Mouse (Mus musculus) limb, embryonic 10.5 days (tissue): Measurements from ENCODE around the gene Ppil1. TPM values are rescaled to one million over a fixed set of nuclear protein-coding genes. Genes with fewer than 3 reads are reported as not detected.
A peak's percentile ranks its signal among the peaks of the same experiment; 100 is the strongest.

Experiments
- DNase-seq: peaks from one replicate; pipeline ENCODE4 v3.0.0-alpha.2; 2017; ENCODE audit warnings: low spot score
- H3K27ac ChIP-seq: fragments of 300-500 bp; sonication (generic); 2 replicates; pipeline ENCODE4 v1.5.1; 2016; ENCODE audit warnings: mild to moderate bottlenecking
- H3K27me3 ChIP-seq: fragments of 300-500 bp; sonication (generic); 2 replicates; pipeline ENCODE4 v1.6.1; 2016; ENCODE audit warnings: low read depth, mild to moderate bottlenecking; ENCODE audit not compliant: poor library complexity, severe bottlenecking
- H3K36me3 ChIP-seq: fragments of 300-500 bp; sonication (generic); 2 replicates; pipeline ENCODE4 v1.6.1; 2016; ENCODE audit warnings: mild to moderate bottlenecking, moderate library complexity
- H3K4me1 ChIP-seq: fragments of 300-500 bp; sonication (generic); 2 replicates; pipeline ENCODE4 v1.6.1; 2016
- H3K4me3 ChIP-seq: fragments of 300-500 bp; sonication (generic); 2 replicates; pipeline ENCODE4 v1.5.1; 2016; ENCODE audit warnings: mild to moderate bottlenecking, moderate library complexity
- H3K9me3 ChIP-seq: fragments of 300-500 bp; sonication (generic); replicated peaks from 2 replicates; pipeline ENCODE4 v1.6.1; 2016; ENCODE audit warnings: mild to moderate bottlenecking
- WGBS: fragments of 180-500 bp; shearing (Covaris S2); methylation state at CpG from one replicate; pipeline ENCODE4 v1.1.7; 2016; 5-methylcytosine and 5-hydroxymethylcytosine counted together
- polyA plus RNA-seq: library from polyadenylated mRNA; unstranded; fragments of >200 nt; fragmentation: Nextera tagmentation; extraction: Ambion mirVana; gene quantifications from 2 replicates; pipeline ENCODE4 v1.2.1, GENCODE M21; 2016

The Ppil1 gene
- polyA plus RNA-seq = 239 and 250 TPM in 2 replicates

DNA sequence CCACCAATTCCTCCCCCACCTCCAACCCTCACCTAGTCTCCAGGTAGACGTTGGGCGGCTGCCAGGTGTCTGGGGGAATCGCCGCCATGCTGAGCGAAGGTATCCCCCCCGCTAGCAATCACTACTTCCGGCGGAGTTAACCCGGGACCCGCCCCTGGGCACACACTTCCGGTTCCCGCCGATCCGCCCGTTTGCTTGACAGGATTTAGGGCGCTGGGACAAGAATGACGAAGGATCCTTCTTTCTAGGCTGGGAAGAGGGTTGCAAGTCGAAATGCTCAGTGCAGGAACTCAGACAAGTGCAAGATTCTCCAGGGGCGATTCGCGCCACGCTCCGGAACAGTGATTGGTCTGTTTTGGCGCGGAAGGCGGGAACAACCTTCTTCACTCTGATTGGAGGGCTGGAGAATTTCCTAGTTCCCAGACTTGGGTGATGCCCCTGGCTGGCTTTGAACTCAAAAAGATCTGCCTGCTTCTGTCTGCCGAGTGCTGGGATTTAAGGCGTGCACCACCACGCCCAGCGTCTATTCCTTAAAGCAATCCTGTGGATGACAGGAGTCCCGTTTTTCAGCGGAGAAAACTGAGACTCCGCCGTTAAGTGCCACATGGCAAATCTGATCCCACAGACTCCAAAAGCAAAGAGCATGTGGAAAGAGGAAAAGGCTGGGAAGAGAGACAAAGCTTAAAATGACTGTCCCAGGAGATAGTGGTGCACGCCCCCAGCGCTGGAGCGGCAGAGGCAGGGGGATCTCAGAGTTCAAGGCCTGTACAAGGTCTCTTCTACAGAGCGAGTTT lies at the start of gene Ppil1:
TSS of gene Ppil1 (minus strand) at position 347 of the 794 bp plus-strand sequence.
- peak within 1 kb of the TSS; percentile 98 for H3K27ac ChIP-seq
- no peaks in the 10 kb centered on the region for H3K27me3 ChIP-seq
- H3K9me3 ChIP-seq = no peaks in the 10 kb centered on the region
- H3K36me3 ChIP-seq = peaks cover 31% of the 10 kb centered on the region
- H3K4me3 ChIP-seq = peak within 1 kb of the TSS; percentile 67
- peak; percentile 92 for DNase-seq
- 7% methylated on average over 38 of the region's 38 CpGs for WGBS
- H3K4me1 ChIP-seq = peaks cover 46% of the 10 kb centered on the region

DNA sequence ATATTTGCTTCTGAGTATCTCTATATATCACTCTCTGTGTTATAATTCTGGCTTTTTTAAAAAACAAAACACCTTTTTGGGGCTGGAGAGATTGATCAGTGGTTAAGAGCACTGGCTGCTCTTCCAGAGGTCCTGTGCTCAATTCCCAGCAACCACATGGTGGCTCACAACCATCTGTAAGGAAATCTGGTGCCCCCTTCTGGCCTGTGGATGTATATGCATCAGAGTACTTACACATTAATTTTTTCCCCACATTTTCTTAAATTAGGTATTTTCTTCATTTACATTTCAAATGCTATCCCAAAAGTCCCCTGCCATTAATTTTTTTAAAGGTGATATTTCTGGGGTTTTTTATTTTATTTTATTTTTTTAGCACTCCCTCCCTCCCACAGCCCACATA lies 49.3 kb upstream of the Ppil1 start:
- Histone ChIP-seq H3K9me3 (0 out of 2 replicates have a peak, but pooled peaks cover 3% of the 10 kb centered on the region), H3K4me1 (peaks cover 18% of the 10 kb centered on the region; the same call in 1 of the 2 replicates), H3K4me3 (no peak overlapping the region), H3K27me3 (no peaks in the 10 kb centered on the region), H3K27ac (no peak overlapping the region), H3K36me3 (no peaks in the 10 kb centered on the region)
- DNase-seq = no peak

DNA sequence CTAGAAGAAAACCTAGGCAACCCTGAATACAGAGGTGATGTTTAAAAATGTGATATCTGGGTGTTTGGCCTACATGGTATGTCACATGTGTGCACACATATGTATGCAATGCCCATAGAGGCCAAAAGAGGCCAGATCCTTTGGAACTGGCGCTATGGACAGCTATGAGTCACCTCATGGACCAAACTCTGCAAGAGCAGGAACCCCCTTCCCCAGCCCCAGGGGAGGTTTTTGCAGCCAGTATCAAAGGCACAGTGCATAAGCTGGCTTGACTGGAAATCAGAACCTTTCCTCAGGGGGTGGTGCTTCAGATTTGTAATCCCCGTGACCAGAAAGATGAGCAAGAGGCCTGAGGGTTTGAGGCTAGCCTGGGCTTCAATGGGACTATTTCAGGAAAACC lies 48.1 kb upstream of the Ppil1 start:
- Histone ChIP-seq H3K27ac (no peak overlapping the region), H3K4me1 (peaks cover 26% of the 10 kb centered on the region), H3K9me3 (0 out of 2 replicates have a peak, but pooled peaks cover 3% of the 10 kb centered on the region), H3K4me3 (no peak overlapping the region), H3K36me3 (no peaks in the 10 kb centered on the region), H3K27me3 (no peaks in the 10 kb centered on the region)
- 94% methylated on average over 2 of the region's 2 CpGs for WGBS
- DNase-seq = no peak

DNA sequence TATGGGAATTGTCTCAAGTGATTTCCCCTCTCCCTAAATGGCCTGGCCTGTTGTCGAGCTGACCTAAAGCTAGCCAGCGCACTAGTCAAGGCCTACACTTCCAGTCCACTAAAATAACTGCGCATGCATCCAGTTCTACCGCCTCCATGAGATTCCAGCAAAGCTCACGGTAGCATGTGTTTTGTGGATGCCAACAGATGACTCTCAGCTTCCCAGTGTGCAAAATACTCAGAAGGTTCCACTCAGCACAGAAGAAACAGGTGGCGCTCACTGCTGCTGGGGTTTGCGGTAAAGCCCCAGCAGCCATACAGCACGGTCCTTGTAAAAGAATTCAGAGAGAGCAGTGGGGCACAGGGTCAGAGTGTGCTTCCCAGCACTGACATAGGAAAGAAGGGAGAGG lies 47.6 kb upstream of the Ppil1 start:
- Histone ChIP-seq H3K4me1 (peaks cover 24% of the 10 kb centered on the region), H3K27me3 (no peaks in the 10 kb centered on the region), H3K27ac (no peak overlapping the region), H3K4me3 (no peak overlapping the region), H3K36me3 (no peaks in the 10 kb centered on the region), H3K9me3 (0 out of 2 replicates have a peak, but pooled peaks cover 3% of the 10 kb centered on the region)
- no peak for DNase-seq
- 90% methylated on average over 8 of the region's 8 CpGs for WGBS

DNA sequence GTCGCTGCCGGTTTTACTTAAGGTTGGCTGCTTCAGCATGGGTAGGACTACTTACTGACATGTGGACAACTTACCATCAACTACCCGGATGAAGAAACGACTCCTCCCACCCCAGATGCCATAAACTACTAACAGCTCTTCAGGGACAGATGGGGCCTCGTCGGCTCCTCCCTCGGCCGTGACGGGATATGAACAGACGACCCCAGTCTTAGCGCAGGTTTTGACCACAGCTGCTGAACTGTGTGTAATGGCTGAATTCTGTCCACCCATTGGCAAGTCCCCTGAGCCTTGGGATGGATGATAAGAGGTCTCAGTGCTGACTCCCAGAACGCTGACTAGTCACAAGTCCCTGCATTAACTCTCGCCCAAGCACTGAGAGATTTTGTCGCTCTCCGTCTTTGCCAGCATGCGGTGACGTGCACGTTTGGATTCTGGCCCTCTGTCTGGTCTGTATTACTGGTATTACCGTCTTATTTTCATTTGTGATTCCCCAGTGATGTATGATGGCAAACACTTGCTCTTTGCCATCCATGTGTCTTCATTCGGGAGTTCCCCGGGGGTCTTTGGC lies 46.2 kb upstream of the Ppil1 start:
- WGBS = 76% methylated on average over 21 of the region's 21 CpGs
- H3K27ac ChIP-seq = no peak overlapping the region
- DNase-seq = no peak

DNA sequence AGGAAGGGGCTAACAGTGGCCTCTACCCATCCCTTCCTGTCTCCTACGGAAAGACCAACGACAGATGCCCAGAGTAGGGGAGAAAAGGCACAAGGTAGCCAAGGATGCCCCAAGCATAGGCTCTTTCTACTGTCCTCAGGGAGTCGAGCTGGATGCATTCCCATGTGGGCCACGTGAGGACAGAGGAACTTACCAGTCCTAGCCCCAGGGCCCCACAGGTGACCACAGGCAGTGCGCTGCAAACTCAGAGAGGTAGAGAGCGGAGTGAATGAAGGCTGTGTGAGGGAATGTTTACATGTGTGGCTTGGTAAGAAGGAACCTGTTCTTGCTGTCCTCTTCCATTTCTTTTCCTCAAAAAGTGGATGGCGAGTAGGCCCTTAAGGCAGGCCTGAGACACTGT lies 41.9 kb upstream of the Ppil1 start:
- no peak overlapping the region for H3K4me3 ChIP-seq
- 62% methylated on average over 7 of the region's 7 CpGs for whole genome bisulfite sequencing
- DNase-seq = no peak
- no peaks in the 10 kb centered on the region for H3K27me3 ChIP-seq
- peak overlapping the region; percentile 9; the same call in 1 of the 2 replicates for H3K27ac ChIP-seq
- H3K36me3 ChIP-seq = peaks cover 15% of the 10 kb centered on the region
- no peaks in the 10 kb centered on the region for H3K9me3 ChIP-seq
- H3K4me1 ChIP-seq = peaks cover 48% of the 10 kb centered on the region

More for the DNA sequence above, 46.2 kb upstream of the Ppil1 start:
- Histone ChIP-seq H3K36me3 (no peaks in the 10 kb centered on the region), H3K4me3 (no peak overlapping the region), H3K4me1 (peaks cover 23% of the 10 kb centered on the region), H3K9me3 (0 out of 2 replicates have a peak, but pooled peaks cover 3% of the 10 kb centered on the region), H3K27me3 (no peaks in the 10 kb centered on the region)

DNA sequence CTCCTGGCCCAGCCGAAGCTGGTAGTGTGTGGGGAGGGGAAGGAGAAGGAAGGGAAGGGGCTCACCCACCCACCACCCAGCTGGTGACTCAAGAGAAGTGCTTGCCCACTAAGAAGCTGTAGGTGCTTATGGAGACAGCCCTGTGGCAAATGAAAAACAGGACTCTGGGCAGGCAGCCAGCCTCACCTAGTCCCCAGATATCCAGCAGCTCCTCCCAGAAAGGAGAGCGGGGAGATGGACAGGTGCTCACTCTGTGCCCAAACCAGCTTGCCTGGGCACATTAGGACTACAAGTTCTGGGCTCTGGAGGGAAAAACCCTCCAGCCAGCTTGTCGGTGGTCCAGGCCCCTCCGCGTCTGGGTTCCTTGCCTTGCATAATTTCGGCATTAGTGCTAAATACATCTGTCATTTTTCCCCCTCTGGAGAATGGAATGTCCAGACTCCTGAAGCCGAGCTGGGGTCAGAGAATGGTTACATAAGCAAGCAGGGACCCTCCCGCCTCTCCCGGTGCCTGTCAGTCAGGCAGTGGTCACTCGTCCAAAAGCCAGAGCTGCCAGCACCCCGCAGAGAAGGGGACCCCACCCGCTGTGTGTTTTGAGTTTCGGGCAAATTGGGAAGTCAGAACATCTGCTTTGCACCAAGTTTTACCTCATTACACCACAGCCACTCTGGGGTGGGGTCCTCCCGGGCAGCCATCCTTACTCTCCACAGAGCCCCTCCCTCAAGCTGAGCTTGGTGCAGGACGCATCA lies 41.2 kb upstream of the Ppil1 start:
- no peak for DNase-seq
- no peaks in the 10 kb centered on the region for H3K27me3 ChIP-seq
- peaks cover 20% of the 10 kb centered on the region for H3K36me3 ChIP-seq
- no peaks in the 10 kb centered on the region for H3K9me3 ChIP-seq
- H3K27ac ChIP-seq = peak overlapping the region; percentile 32; the same call in 1 of the 2 replicates
- WGBS = 35% methylated on average over 15 of the region's 15 CpGs
- H3K4me3 ChIP-seq = no peak overlapping the region
- H3K4me1 ChIP-seq = peaks cover 48% of the 10 kb centered on the region

DNA sequence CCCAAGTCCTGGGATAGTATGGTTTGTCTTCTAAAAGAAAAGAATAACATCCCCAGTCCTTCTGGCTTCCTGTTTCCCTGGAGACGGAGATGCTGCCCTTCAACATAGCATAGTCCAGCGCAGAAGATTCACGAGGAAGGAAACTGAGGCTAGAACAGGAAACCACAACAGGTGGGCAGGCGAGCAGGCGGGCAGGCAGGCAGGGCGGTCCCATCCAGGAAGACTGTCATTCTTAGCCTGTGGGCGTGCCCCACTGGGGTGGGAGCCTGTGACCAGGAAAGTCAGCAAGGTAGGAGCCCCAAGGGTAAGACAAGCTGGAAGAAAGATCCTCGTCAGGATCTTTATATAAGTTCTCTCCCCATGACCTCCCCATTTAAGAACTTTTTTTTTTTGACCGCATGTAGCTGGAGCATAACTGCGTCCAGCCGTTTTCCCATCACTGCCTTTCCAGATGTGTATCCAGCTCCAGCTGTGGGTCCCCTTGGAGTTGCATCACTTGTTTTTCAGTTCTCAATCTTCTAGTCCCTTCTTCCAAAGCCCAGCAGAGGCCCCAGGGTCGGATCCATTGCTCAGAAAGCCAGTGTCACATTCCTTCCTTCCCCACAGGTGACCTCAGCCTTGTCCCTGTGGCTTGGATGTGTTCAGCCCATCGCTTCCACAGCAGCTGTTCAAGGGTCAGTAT lies 40.5 kb upstream of the Ppil1 start:
- 0 out of 2 replicates have a peak overlapping the region, but pooled peaks have one; percentile 32 for H3K27ac ChIP-seq
- no peak for DNase-seq
- no peaks in the 10 kb centered on the region for H3K27me3 ChIP-seq
- no peak overlapping the region for H3K4me3 ChIP-seq
- peaks cover 48% of the 10 kb centered on the region for H3K4me1 ChIP-seq
- H3K9me3 ChIP-seq = no peaks in the 10 kb centered on the region
- H3K36me3 ChIP-seq = peaks cover 28% of the 10 kb centered on the region
- 74% methylated on average over 13 of the region's 13 CpGs for WGBS

DNA sequence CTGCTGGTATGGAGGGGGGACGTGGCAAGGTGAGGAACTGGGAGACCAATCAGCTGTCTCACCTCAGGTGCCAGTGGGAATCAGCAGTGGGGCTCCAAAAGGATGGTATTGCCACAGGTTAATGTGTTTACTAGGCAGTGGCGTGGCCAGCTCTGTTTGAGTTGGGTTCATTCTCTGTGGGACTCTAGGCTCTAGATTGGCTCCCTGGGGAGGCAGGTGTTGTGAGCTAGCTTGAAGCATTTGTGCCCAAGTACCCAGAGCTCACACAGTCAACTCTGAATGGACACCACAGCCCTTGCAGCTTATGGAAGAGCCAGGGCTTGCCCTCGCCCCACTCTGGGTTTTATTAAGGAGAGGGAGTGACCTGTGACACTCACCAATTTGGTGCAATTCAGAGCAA lies 39.9 kb upstream of the Ppil1 start:
- H3K36me3 ChIP-seq = peaks cover 34% of the 10 kb centered on the region
- no peaks in the 10 kb centered on the region for H3K27me3 ChIP-seq
- WGBS = 56% methylated on average over 3 of the region's 3 CpGs
- H3K27ac ChIP-seq = peak overlapping the region; percentile 80
- H3K4me3 ChIP-seq = no peak overlapping the region
- peaks cover 48% of the 10 kb centered on the region for H3K4me1 ChIP-seq
- no peaks in the 10 kb centered on the region for H3K9me3 ChIP-seq
- no peak for DNase-seq

DNA sequence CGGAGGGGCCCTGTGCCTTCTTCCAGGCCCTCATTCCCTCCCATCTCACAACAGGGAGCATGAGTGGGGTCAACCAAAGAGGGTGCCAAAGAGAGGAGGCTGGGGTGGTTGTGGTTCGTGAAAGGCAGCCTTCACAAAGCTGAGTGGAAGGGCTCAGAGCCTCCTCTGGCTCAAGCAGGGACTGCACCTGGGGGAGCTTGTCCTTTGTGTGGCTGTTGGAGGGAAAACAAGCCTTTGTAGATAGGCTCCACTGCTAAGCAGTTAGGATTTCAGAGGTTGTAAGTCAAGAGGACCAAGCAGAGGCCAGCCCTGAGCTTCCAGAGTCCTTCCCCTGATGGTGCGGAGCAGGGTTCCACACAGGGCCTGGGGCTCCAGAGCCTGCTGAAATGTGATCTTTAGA lies 39.1 kb upstream of the Ppil1 start:
- Histone ChIP-seq H3K9me3 (no peaks in the 10 kb centered on the region), H3K27me3 (no peaks in the 10 kb centered on the region), H3K4me1 (peaks cover 48% of the 10 kb centered on the region), H3K4me3 (no peak overlapping the region), H3K36me3 (peaks cover 41% of the 10 kb centered on the region), H3K27ac (peak overlapping the region; percentile 80)
- WGBS = 41% methylated on average over 3 of the region's 3 CpGs
- DNase-seq = no peak

DNA sequence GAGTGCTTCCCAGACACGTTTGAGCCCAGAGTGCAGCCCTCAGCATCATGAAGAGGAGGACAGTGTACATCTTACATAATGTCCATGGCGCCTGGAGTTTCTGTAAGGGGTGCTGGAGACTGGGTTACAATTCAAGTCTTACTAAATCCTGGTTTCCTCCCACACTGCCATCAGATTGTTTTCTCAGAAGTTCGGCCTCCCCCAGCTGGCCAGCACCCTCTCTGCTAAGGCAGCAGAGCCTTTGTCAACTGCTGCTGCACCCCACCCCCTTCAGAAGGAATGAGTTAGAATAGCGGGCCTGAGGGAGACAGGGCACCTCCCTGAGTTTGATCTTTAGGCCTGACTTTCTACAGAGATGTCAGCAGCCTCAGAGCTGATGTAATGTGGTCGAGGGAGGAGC lies 38.2 kb upstream of the Ppil1 start:
- DNase-seq = no peak
- H3K4me1 ChIP-seq = peaks cover 48% of the 10 kb centered on the region
- H3K9me3 ChIP-seq = no peaks in the 10 kb centered on the region
- H3K4me3 ChIP-seq = no peak overlapping the region
- 0 out of 2 replicates have a peak overlapping the region, but pooled peaks have one; percentile 28 for H3K27ac ChIP-seq
- peaks cover 46% of the 10 kb centered on the region for H3K36me3 ChIP-seq
- whole genome bisulfite sequencing = 73% methylated on average over 5 of the region's 5 CpGs
- no peaks in the 10 kb centered on the region for H3K27me3 ChIP-seq

DNA sequence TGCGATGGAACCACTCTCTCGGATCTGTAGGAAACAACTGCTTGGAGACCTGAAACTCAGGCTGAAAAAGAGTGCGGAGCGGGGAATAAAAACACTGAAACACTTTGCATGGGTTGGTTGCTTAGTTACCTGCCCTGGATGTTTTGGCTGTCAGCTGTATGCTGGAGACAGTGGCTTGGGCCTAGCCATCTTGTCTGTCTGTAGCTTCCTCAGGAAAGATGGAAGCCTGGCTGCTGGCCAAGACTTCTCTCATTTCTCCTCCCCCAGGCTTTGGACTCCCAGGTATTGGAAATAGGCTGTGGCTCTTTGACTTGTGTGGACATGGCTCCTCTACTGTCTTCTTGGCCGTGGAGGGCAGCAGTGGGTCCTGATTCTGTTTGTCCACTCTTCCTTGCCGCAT lies 37.4 kb upstream of the Ppil1 start:
- no peak overlapping the region for H3K27ac ChIP-seq
- 94% methylated on average over 6 of the region's 6 CpGs for WGBS
- H3K4me3 ChIP-seq = no peak overlapping the region
- no peaks in the 10 kb centered on the region for H3K9me3 ChIP-seq
- DNase-seq = no peak
- no peaks in the 10 kb centered on the region for H3K27me3 ChIP-seq
- peaks cover 46% of the 10 kb centered on the region for H3K36me3 ChIP-seq
- H3K4me1 ChIP-seq = peaks cover 53% of the 10 kb centered on the region
